Mouse (Mus musculus): ENCODE results near the gene Ccdc33.

Gene Ccdc33

DNA sequence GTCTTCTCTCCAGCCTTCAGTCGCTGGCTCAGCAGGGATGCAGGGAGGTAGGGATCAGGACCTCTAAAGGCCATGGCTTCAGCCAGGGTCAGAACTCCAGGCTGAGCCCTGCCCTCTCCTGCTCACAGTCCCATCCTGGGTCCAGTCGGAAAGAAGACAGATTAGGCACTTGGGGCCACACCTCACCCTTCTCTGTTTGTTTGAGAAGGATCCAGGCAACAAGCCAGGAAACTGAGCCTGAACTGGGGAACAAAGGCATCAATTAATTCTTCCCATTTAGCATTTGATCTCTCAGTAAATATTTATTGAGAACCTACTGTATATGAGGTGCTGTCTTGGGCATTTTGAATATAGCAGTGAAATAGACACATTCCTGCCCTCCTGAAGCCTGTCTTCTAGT, at the start of gene Ccdc33:
Gene Ccdc33 (minus strand): TSS at position 153 of the 400 bp plus-strand sequence.
- DNase-seq (ENCODE audit: low spot score), result no peak

DNA sequence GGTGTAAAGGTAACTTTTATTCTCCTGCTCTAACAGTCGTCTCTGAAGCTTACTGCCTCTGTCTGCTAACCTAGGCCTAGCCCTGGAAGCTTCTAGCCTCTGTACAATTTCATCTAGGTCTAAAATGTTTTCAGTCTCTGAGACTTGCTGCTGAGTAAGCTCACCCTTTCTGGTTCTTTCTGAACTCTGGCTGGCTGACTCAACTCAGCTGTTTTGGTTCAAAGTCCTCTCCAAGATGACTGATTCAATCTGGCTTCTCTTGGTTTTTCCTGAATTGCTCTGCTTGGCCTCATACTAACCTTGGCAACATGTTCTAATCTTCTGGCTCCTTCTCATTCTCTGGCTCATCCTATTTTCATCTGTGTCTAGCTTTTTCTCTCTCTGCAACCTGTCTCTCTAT, 47.2 kb upstream of the Ccdc33 start:
- no peak for DNase-seq (ENCODE audit: low spot score)

DNA sequence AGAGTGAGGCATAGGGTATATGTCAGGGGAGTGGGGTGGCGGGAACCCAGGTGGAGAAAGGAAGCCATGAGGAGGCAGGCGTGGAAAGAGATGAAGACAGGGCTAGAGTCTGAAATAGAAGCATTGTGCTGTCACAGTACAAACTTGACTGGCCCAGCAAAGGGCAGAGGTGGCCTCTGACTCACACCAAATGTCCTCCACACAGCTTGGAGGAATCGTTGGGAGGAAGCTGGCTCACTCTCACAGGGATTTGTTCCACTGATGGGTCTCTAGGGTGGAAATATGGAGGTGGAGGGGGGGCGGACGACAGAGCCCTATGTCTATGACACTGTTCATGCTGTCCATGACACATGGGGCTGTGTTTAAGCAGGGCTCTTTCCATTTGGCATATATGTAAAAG, 44.5 kb upstream of the Ccdc33 start:
- no peak for DNase-seq (ENCODE audit: low spot score)

DNA sequence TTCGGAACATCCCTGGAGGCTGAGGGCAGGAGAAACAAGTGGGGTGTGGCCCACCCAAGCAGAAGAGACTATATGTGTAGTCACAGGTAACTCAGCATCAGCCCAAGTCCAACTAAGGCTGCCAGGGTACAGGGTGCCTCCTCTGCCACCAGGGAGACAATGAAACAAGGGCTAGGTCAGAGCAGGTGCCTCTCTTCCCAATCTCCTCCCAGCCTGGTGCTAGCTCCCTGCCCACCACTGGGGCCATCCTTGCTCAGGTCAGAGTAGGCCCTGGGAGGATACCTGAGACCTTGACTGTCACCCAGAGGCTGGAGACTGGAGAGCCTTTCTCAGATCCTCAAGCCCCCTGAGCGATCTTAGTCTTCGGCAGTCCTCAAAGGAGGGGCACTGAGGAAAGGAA, 43.5 kb upstream of the Ccdc33 start:
- DNase-seq (ENCODE audit: low spot score), result no peak

DNA sequence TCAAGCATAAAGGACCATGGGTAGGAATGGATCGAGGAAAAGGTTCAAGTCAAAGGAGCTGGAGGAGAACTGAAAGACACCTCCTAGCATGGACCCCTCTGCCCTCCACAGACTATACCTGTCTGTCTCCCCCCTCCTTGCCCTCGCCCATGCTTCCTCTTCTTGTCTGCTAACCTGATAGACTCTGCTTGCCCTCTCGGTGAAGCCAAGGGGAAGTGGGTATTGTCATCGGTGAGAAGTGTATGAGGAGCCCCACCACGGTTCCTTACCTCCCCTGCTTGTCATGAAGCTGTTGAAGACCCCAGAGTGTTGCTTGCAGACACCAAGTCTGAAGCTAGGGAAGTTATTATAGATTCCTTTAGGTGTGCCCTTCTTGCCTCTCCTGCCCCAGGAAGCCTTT, 41.7 kb upstream of the Ccdc33 start:
- no peak for DNase-seq (ENCODE audit: low spot score)

DNA sequence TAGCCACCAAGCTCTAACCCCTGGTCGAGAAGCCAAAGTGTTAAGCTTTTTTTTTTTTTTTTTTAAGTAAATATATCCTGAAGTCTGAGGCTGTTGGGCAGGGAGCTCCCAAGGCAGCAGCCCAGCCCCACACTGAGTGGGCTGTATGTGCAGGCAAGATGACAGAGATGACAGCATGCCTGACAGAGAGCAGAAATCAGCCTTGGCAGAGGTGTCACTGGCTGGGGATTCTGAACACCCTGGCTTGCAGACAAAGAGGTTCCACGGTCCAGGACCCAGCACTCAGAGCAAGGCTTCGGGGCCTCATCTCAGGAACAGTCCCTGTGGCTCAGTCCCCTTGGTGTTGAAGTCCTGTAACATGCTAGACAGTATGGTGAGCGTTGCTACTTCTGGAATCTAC, 41.2 kb upstream of the Ccdc33 start:
- DNase-seq (ENCODE audit: low spot score), result no peak

DNA sequence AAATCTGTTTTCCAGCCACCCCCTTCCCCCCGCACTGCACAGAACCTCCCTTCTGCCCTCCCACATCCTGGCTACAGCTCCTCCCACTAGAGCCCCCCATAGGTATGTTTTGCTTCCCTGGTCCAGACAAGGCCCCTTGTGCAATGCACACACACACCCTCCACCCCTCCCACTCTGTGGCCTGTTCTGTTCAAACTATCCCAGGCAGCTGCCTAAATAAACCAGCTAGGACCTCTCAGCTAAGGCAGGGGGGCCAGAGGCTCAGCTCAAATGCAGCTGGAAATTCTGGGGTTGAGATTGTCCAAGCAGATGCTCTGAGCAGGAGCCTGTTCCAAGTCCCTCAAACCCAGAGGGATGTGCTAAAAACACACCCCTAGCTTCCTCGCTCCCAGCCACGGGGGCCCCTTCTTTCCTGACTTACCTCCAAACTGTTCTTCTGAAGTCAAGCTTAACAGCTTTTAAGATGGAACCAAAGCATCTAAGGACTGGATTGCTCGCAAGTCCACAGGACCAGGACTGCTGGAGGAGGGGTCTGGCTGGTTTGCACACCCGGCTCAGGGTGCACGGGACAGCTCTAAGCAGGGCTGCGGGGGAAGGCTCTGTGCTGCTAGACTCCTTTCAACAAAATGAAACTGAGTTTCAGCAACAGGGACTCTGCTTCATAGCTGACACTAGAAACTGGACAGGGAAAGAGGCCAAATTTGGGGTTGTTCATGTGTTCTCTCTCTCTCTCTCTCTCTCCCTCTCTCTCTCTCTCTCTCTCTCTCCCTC, 40.1 kb upstream of the Ccdc33 start:
- peak; percentile 47 for DNase-seq (ENCODE audit: low spot score)

DNA sequence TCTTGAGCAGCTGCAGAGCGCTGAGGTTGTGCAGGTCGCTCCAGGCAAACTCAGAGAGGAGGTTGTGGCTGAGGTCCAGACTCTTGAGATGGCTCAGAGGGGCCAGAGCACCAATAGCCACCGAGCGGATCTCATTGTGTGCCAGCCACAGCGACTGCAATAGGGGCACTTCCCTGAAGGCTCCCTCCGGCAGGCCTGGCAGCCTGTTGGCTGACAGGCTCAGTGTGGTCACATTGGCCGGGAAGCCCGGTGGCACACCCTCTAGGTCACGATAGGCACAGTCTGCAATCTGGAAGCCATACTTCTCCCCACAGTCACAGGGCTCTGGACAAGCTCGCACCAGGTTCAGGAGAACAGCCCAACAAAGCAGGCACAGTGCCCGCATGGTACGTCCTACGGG, 39.2 kb upstream of the Ccdc33 start:
- DNase-seq (ENCODE audit: low spot score), result no peak

DNA sequence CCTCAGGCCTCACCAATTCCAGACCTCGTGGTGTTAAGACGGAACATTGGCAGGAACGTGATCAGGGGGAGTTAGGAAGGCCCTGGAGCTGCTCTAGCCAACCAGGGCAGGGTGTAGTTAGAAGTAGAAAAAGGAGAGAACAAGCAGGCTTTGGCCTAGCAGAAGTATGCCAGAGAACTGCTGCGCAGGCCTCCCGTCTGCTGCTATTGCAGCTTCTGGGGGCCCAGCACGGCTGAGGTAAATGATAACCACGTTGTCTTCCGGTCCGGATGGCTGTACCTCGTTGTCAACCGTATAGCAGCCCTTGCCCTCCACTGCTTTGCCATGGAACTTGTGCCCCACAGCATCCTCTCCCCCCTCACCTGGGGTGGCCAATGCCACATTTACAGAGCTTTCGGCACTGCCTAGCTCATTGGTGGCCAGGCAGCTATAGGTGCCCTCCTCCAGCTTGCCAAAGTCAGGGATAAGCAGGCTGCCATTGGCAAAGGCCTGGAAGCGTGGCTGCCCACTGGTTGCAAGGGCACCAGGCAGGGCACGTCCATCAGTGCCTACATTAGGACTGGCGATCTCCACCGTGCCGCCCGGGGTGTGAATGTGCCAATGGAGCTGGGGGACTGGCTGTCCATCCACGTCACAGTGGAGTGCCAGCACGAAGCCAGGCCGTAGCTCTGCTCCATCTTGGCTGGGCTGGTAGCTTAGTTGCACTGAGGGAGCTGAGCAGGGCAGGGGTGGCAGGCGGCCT, 38.4 kb upstream of the Ccdc33 start:
- no peak for DNase-seq (ENCODE audit: low spot score)

DNA sequence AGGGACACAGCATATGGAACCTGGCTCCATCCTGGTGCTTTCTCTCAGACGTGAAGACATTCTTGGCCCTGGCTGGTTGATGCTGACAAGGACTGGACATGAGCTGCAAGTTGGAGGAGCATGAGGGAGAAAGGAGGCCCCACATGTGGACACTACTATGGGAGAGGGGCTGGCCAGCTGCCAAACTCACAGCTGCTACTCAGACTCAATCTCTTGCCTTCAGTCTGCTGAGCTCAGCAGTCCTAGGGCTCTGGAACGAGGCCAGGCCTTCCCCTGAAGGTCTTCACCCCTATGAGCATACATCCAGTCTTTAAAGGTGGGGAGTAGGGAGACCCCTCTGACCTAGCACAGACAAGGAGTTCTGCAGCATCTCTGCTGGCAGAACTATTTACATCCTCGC, 36.7 kb upstream of the Ccdc33 start:
- DNase-seq (ENCODE audit: low spot score), result peak; percentile 43

DNA sequence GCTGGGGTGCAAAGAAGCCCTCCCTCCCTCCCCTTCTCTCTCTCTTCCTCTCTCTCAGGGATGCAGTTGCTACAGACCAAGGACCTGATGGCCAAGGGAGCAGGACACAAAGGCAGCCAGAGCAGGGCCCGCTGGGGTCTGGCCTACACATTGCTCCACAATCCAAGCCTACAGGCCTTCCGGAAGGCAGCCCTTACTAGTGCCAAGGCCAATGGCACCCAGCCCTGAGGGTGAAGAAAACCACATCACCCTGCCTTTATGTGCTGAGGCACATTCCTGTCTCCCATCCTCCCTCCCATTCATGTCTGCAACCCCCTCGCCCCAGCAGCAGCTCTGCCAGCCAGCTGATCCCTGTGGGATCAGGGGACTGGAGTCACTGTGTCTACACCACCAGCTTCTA, 34.5 kb upstream of the Ccdc33 start:
- DNase-seq (ENCODE audit: low spot score), result no peak

DNA sequence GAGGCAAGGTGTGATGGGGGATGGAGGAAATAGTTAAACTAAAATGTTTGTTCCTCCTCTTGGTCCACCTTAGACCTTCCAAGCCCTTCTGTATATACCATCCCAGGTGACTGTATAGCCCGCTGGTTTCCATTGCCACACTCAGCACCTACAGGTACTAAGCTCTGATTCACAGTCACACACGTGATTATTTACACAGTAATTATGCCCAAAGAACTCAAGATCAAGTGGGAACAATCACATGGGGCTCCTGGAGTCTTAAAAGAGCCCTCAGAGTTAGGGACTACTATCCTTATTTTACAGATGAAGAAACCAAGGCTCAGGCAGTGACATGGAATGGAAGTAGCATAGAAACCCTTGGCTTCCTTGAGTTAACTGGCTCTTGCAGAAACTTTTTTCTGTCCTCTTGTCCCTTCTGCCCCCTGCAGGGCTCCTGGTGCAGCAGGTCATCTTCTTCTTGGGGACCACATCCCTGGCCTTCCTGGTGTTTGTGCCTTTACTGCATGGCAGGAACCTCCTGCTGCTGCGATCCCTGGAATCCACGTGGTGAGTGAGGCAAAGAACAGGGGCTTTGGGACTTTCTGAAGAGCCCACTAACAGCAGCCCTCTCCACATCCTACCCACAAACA, 32.2 kb upstream of the Ccdc33 start:
- no peak for DNase-seq (ENCODE audit: low spot score)

DNA sequence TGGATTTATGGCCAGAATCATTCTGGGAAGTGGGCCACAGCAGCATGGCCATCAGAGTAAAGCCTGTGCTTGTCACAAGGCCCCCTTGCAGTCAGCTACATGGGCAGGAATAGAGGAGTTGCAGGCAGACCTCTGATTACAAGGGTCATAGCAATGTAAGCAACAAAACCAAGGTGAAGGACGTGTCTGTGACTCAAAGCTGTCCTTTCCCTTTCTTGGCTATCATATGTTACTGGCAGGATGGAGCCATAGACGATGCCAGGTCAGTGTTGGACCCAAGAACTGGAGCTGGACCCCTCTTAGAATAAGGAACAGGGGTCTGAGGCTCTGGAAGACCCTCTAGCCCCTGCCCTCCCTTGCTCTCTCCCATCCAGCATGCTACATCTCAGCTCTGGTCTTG, 30.2 kb upstream of the Ccdc33 start:
- DNase-seq (ENCODE audit: low spot score), result no peak

DNA sequence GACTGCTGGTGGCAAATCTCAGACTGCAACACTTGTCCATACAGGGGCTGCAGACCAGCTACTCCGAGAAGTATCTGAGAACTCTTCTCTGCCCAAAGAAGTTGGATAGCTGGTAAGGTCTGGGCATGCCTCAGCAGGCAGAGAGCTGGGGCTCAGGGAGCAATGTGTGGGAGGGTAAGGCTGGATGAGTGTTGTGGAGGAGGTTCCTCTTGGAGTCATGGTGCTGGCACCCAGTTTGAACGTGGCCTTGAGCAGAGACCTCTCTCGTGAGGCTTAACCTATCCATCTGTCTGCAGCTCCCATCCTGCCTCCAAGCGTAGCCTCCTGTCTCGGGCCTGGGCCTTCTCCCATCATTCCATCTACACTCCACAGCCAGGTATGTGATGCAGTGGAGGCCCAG, 26.8 kb upstream of the Ccdc33 start:
- DNase-seq (ENCODE audit: low spot score), result no peak

DNA sequence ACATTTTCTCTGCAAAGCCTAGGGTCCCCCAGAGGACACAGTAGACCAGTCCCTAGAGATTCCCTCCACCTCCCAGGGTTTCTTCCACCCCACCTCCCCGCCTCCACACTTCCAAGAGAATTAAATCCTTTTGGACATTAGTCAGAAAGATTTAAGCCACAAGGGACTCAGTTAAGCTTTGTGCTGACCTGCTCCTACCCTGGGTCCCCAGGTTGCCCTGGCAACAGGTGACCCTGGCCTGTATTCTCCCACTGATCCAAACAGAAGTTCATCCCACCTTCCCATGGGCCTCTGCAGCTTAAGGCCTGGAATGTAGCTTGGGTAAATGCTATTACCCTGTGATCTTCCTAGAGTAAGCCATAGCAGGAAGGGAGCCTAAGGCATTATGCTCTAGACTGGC, 26.0 kb upstream of the Ccdc33 start:
- no peak for DNase-seq (ENCODE audit: low spot score)

DNA sequence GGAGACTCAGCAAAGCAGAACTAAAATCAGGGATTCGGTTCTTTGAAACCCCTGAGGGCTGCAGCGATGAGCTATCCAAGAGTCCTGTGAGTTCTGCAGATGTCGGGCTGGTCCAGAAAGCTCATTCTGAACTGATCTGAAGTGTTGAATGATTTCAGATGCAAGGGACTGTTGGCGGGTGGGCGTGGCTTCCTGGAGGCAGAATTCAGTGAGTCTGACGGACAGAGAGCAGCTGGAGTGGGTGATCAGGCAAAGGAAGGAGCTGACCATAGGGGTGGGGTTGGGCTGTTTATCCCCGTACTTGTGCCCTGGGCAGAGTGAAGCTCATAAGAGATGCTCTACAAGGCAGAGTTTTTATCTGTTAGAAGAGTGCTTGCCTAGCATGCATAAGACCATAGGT, 24.8 kb upstream of the Ccdc33 start:
- no peak for DNase-seq (ENCODE audit: low spot score)

DNA sequence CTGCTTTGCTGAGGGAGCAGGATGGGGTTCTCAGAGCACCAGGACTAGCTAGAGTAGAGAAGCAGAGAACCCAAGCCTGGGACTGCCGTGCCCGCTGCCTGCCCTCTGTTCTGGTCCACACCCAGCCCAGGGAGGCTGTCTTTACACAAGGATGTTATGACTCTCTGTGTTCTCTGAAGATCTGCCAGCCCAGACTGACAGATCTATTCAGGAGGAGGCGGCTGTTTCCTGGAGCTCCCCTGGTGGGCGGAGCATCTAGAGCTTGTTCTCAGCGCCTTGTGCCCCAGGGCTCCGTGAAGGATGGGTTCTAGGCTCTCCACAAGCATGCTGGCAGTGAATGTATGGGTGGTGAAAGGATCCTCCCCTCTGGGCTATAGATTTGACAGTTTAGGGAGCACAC, 21.3 kb upstream of the Ccdc33 start:
- peak; percentile 34 for DNase-seq (ENCODE audit: low spot score)

DNA sequence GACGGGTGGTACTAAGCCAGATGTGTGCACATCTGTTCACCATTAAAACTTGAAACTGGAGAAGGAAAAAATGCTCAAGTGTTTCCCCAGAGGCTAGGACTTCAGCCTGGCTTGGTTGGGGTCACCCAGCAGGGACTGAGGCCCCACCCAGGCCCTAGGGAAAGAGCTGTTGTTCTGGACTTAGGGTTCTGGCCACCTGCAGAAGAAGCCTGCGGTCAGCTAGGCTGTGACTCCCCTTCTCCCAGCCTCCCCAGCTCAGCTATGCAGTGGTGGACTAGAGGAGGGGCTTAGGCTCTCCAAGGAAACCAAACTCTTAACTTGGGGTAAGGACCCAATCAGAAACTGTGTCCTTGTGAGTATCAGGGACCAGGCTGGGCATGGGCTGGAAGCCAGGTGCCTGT, 17.3 kb upstream of the Ccdc33 start:
- no peak for DNase-seq (ENCODE audit: low spot score)

DNA sequence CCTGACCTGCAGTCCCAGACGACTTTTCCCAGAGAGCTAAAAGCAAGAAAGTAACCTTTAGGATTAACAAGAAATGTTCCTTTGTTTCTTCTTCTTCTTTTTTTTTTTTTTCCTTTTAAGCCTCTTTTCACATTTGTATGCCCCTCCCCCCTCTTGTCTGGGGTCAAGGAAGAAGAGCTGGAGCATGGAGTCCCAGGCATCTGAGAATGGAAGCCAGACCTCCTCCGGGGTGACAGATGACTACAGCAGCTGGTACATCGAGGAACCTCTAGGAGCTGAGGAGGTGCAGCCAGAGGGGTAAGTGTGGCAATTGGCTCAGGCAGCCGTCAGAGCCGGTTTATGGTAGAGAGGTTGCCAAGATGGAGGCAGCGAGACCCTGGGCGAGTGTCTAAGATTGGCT, 16.3 kb upstream of the Ccdc33 start:
- DNase-seq (ENCODE audit: low spot score), result no peak

DNA sequence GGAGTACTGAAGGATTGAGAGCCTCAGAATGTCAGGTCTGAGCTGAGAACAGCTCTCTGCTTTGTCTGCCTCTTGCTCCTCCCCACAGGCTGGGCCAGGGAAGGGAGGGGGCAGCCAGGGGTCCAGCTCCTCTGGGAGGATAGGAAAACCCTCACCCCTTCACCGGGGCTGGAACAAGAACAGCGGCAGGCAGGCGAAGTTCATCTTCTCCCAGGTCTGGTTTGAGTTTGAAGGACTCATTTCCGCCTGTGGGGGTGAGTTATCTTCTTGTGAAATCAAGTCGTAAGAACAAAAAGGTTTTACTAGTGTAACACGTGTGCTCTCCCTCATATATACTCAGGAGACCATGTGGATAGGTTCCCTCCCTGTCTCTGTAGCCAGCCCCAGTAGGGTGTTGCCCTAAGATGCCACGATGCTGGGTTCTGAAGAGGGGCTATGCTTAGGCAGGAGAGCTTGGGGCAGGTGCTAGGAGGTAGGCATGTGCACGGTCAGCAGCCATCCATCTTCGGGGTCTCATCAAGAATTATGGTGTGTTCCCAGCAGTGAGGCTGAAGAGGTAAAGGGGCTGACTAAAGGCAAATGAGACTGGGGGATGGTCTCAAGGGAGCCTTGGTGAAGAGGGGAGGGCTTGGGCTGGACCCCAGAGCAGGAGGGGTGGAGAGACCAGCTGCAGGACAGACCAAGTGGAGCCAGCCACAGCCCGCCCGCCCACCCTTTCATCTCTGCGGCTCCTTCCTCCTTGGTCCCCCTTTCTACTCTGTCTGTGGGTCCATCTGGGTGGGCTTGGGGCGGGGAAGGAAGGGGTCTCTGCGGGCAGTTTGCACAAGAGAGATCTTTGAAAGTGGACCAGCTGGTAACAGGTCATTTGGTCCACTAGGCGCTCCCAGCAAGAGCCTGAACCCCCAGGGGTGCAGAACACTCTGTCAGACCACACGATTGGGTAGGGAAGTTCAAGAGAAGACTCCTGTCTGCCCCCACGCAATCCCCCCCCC, 15.6 kb upstream of the Ccdc33 start:
- no peak for DNase-seq (ENCODE audit: low spot score)

DNA sequence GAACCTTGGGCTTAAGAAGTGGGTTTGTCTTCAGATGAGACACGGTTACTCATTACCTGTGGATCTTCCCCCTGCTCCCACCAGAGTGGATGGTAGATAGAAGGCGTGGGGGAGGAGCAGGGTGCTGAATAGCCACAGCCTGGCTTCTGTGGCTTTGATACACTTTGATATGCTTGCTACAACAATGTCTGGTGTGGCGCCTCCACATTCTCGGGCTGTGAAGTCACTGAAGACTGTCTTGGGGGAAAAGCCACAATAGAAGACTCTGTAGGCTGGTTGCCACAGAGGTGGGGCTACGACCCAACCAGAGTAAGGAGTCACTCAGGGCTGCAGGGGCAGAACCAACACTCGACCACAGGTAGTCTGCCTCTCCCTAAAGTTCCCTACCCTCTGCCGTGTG, 13.1 kb upstream of the Ccdc33 start:
- DNase-seq (ENCODE audit: low spot score), result no peak

DNA sequence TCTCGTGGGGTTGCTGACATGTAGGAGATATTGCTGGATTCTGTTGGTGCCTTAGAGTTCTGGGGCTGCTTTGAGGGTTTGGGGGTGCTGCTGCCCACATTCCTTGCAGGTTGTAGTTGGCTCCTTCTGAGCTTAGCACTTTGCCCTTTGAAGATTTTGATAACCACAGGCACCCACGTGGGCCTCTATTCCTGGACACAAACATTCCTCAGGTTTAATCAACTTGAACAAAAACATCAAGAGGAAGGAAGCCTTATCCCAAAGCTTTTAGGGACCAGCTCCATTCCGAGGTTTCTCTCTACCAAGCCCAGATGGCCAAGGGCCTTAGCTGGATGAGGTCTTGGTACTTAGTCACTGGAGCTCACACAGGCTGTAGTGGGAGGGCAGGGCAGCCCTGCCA, 12.3 kb upstream of the Ccdc33 start:
- no peak for DNase-seq (ENCODE audit: low spot score)

All from urinary bladder, postnatal 14 days (tissue).